Mouse (Mus musculus) layer of hippocampus, adult 9-11 months (tissue): ENCODE data around the gene Fance.
A peak's percentile ranks its signal among the peaks of the same experiment; 100 is the strongest.
"Not testable (repeated sequence)": the region's sequence is repeated elsewhere in the genome, so short reads cannot be mapped to it uniquely, and the experiment has no call there.

ENCODE experiments used
- DNase-seq: peaks from one replicate; pipeline ENCODE4 v3.0.0; 2022

Fance gene

GRCm38 (mm10) chr17:28293716-28294115, 19.6 kb upstream of the Fance start:
- DNase-seq = no peak

GRCm38 (mm10) chr17:28294449-28295333, 18.6 kb upstream of the Fance start:
- DNase-seq = peak; percentile 90

GRCm38 (mm10) chr17:28298888-28299287, 14.4 kb upstream of the Fance start:
- DNase-seq = no peak

GRCm38 (mm10) chr17:28299669-28300320, 13.5 kb upstream of the Fance start:
- no peak for DNase-seq

GRCm38 (mm10) chr17:28300323-28300722, 13.0 kb upstream of the Fance start:
- no peak for DNase-seq

- no peak for DNase-seq
These were observed 12.5 kb upstream of the Fance start for GRCm38 (mm10) chr17:28300850-28301249.

- DNase-seq = no peak
These were observed 8.1 kb upstream of the Fance start for GRCm38 (mm10) chr17:28305172-28305571.

GRCm38 (mm10) chr17:28308297-28309195, 4.8 kb upstream of the Fance start:
- DNase-seq = peak; percentile 84

GRCm38 (mm10) chr17:28310831-28311230, 2.5 kb upstream of the Fance start:
- DNase-seq = no peak

GRCm38 (mm10) chr17:28311366-28312132, 1.8 kb upstream of the Fance start:
- DNase-seq = no peak

- DNase-seq = no peak
These were observed 797 bp upstream of the Fance start for GRCm38 (mm10) chr17:28312232-28313211.

GRCm38 (mm10) chr17:28313880-28314225, 534 bp downstream of the Fance start:
- no peak for DNase-seq

GRCm38 (mm10) chr17:28315611-28316160, 2.4 kb downstream of the Fance start:
- DNase-seq = no peak

GRCm38 (mm10) chr17:28316476-28316875, 3.2 kb downstream of the Fance start:
- no peak for DNase-seq

GRCm38 (mm10) chr17:28317091-28317490, 3.8 kb downstream of the Fance start:
- DNase-seq = no peak

GRCm38 (mm10) chr17:28317725-28318124, 4.4 kb downstream of the Fance start:
- no peak for DNase-seq

- DNase-seq = peak; percentile 55
These were observed 8.4 kb downstream of the Fance start for GRCm38 (mm10) chr17:28321700-28322099.

GRCm38 (mm10) chr17:28323786-28324185, 10.5 kb downstream of the Fance start:
- no peak for DNase-seq

GRCm38 (mm10) chr17:28324416-28324815, 11.1 kb downstream of the Fance start:
- not testable (repeated sequence) for DNase-seq

- no peak for DNase-seq
These were observed 12.4 kb downstream of the Fance start for GRCm38 (mm10) chr17:28325751-28326150.

GRCm38 (mm10) chr17:28326951-28327350, 13.6 kb downstream of the Fance start:
- no peak for DNase-seq
